Mouse (Mus musculus) liver, adult 2 months (tissue): ENCODE measurements around the gene St3gal5. TPM values are rescaled to one million over a fixed set of nuclear protein-coding genes. Genes with fewer than 3 reads are reported as not detected.

ENCODE experiments used
- DNase-seq: peaks from one replicate; pipeline ENCODE4 v3.0.0-alpha.2; 2011; ENCODE audit warnings: low read depth, low spot score; ENCODE audit errors: extremely low read depth
- H3K27ac ChIP-seq: fragments of 200-500 bp; replicated peaks from 2 replicates; pipeline ENCODE4 v1.5.1; 2012; ENCODE audit warnings: low read depth, mild to moderate bottlenecking, control low read depth, inconsistent platforms, low read length; ENCODE audit not compliant: insufficient read depth
- H3K27me3 ChIP-seq: fragments of 200-500 bp; 2 replicates; pipeline ENCODE4 v1.6.1; 2012; ENCODE audit warnings: mild to moderate bottlenecking, moderate library complexity, low read length, inconsistent platforms; ENCODE audit not compliant: control insufficient read depth, insufficient read depth
- H3K36me3 ChIP-seq: fragments of 200-500 bp; 2 replicates; pipeline ENCODE4 v1.6.1; 2012; ENCODE audit warnings: low read length, inconsistent platforms; ENCODE audit not compliant: control insufficient read depth, insufficient read depth
- H3K4me1 ChIP-seq: fragments of 200-500 bp; 2 replicates; pipeline ENCODE4 v1.6.1; 2011; ENCODE audit warnings: low read length; ENCODE audit not compliant: control insufficient read depth, insufficient read depth
- H3K4me3 ChIP-seq: fragments of 200-500 bp; 2 replicates; pipeline ENCODE4 v1.5.1; 2011; ENCODE audit warnings: low read depth, mild to moderate bottlenecking, control low read depth, low read length, moderate library complexity; ENCODE audit not compliant: insufficient read depth
- H3K79me2 ChIP-seq: fragments of 200-500 bp; 2 replicates; pipeline ENCODE4 v1.6.1; 2012; ENCODE audit warnings: inconsistent platforms, mild to moderate bottlenecking, low read length, moderate library complexity; ENCODE audit not compliant: control insufficient read depth, insufficient read depth
- H3K9ac ChIP-seq: fragments of 200-500 bp; 2 replicates; pipeline ENCODE4 v1.6.1; 2012; ENCODE audit warnings: low read depth, mild to moderate bottlenecking, control low read depth, inconsistent platforms, low read length
- CTCF ChIP-seq: fragments of 200-500 bp; IDR thresholded peaks from 2 replicates; pipeline ENCODE4 v1.5.1; 2011; ENCODE audit warnings: low read depth, low read length, control low read depth
- POLR2A ChIP-seq: fragments of 200-500 bp; IDR thresholded peaks from 2 replicates; pipeline ENCODE4 v1.6.1; 2011; ENCODE audit warnings: low read length, control low read depth; ENCODE audit not compliant: insufficient read depth; ENCODE audit errors: extremely low read depth
- WGBS: fragments of 180-500 bp; shearing (Covaris S2); methylation state at CpG from one replicate; pipeline ENCODE4 v1.1.7; 2018; 5-methylcytosine and 5-hydroxymethylcytosine counted together
- polyA plus RNA-seq: library from polyadenylated mRNA; depleted of rRNA; stranded (reverse); fragments of >200 nt; gene quantifications from 2 replicates; pipeline ENCODE4 v1.2.3, GENCODE M21; 2012
- total RNA-seq: library from RNA; depleted of rRNA; stranded (reverse); fragments of >200 nt; gene quantifications from 2 replicates; pipeline ENCODE4 v1.2.3, GENCODE M21; 2014

The St3gal5 gene
- total and polyA plus RNA-seq, 2 experiments, result 61.4 to 162 TPM

- DNase-seq, result no peak
- no peak overlapping the region for H3K9ac ChIP-seq
- peaks cover 85% of the 10 kb centered on the region for H3K36me3 ChIP-seq
- H3K27me3 ChIP-seq, result no peaks in the 10 kb centered on the region
- peaks cover 5% of the 10 kb centered on the region; the same call in 1 of the 2 replicates for H3K4me1 ChIP-seq
- H3K27ac ChIP-seq, result no peak overlapping the region
- no peak overlapping the region for H3K4me3 ChIP-seq
- 88% methylated on average over 9 of the region's 9 CpGs for WGBS
- peaks cover 30% of the 10 kb centered on the region for H3K79me2 ChIP-seq
- TF ChIP-seq POLR2A (no peak), CTCF (no peak)
These were observed 28.9 kb downstream of the St3gal5 start for GRCm38 (mm10) chr6:72126128-72126917.

- peaks cover 2% of the 10 kb centered on the region for H3K4me1 ChIP-seq
- DNase-seq, result no peak
- WGBS, result 83% methylated on average over 6 of the region's 6 CpGs
- H3K36me3 ChIP-seq, result peaks cover 96% of the 10 kb centered on the region
- TF ChIP-seq POLR2A (no peak), CTCF (no peak)
- H3K9ac ChIP-seq, result no peak overlapping the region
- H3K4me3 ChIP-seq, result no peak overlapping the region
- no peak overlapping the region for H3K27ac ChIP-seq
- H3K27me3 ChIP-seq, result no peaks in the 10 kb centered on the region
- peaks cover 17% of the 10 kb centered on the region for H3K79me2 ChIP-seq
These were observed 32.7 kb downstream of the St3gal5 start for GRCm38 (mm10) chr6:72130056-72130455.

GRCm38 (mm10) chr6:72132671-72133214 lies 35.4 kb downstream of the St3gal5 start:
- TF ChIP-seq CTCF, result no peak
- no peak for TF ChIP-seq POLR2A
- peaks cover 7% of the 10 kb centered on the region for H3K79me2 ChIP-seq
- H3K4me3 ChIP-seq, result no peak overlapping the region
- H3K9ac ChIP-seq, result no peak overlapping the region
- no peaks in the 10 kb centered on the region for H3K27me3 ChIP-seq
- DNase-seq, result no peak
- peaks cover 92% of the 10 kb centered on the region for H3K36me3 ChIP-seq
- H3K27ac ChIP-seq, result no peak overlapping the region
- WGBS, result 96% methylated on average over 8 of the region's 8 CpGs
- H3K4me1 ChIP-seq, result peaks cover 6% of the 10 kb centered on the region

GRCm38 (mm10) chr6:72134850-72135515 lies 37.6 kb downstream of the St3gal5 start:
- 81% methylated on average over 9 of the region's 9 CpGs for WGBS
- H3K27ac ChIP-seq, result no peak overlapping the region
- H3K4me3 ChIP-seq, result no peak overlapping the region
- peaks cover 8% of the 10 kb centered on the region for H3K4me1 ChIP-seq
- TF ChIP-seq POLR2A (no peak), CTCF (no peak)
- no peak overlapping the region for H3K9ac ChIP-seq
- peaks cover 75% of the 10 kb centered on the region for H3K36me3 ChIP-seq
- DNase-seq, result no peak
- no peaks in the 10 kb centered on the region for H3K79me2 ChIP-seq
- no peaks in the 10 kb centered on the region for H3K27me3 ChIP-seq

- Histone ChIP-seq H3K4me3 (no peak overlapping the region), H3K4me1 (peaks cover 15% of the 10 kb centered on the region), H3K79me2 (no peaks in the 10 kb centered on the region), H3K9ac (no peak overlapping the region), H3K27me3 (no peaks in the 10 kb centered on the region), H3K36me3 (peaks cover 64% of the 10 kb centered on the region), H3K27ac (no peak overlapping the region)
- no peak for DNase-seq
- TF ChIP-seq CTCF (no peak), POLR2A (no peak)
- 90% methylated on average over 5 of the region's 5 CpGs for WGBS
These were observed 38.6 kb downstream of the St3gal5 start for GRCm38 (mm10) chr6:72136016-72136415.
